Mouse (Mus musculus): Measurements from ENCODE around the gene Mycbpap. TPM values are rescaled to one million over a fixed set of nuclear protein-coding genes. Genes with fewer than 3 reads are reported as not detected.

Gene Mycbpap
- polyA plus RNA-seq, 1 experiment from 2014 or later, result 3.7 TPM

DNA sequence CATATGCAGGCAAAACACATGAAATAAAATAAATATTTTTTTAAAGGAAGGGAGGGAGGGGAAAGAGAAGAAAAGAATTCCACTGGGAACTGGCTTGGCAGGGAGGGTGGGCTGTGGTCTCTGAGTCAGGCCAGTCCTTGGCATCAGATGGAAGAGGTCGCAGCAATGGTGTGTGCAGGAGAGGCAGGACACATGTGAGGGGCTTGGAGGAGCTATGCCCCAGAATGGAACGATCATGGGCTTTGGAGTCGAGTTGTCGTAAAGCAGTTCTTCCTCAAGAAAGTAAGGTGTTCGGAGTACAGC is 28.9 kb upstream of the Mycbpap start:
- no peak overlapping the region for H3K9ac ChIP-seq (ENCODE audit: low read length)
- H3K4me1 ChIP-seq (ENCODE audit: control insufficient read depth, insufficient read depth, low read length), result peaks cover 7% of the 10 kb centered on the region
- no peak for DNase-seq (ENCODE audit: low spot score, missing footprints)
- no peaks in the 10 kb centered on the region for H3K27me3 ChIP-seq (ENCODE audit: control insufficient read depth, insufficient read depth, low read length)
- H3K4me2 ChIP-seq, result no peak overlapping the region
- H3K9me3 ChIP-seq (ENCODE audit: control insufficient read depth, low read length), result no peaks in the 10 kb centered on the region
- 93% methylated on average over 5 of the region's 5 CpGs for WGBS
- H3K27ac ChIP-seq (ENCODE audit: low read depth, low read length), result no peak overlapping the region
- H3K4me3 ChIP-seq (ENCODE audit: low read depth, low read length), result no peak overlapping the region
- ATAC-seq (ENCODE audit: low FRiP score), result no peak
- no peaks in the 10 kb centered on the region for H3K36me3 ChIP-seq (ENCODE audit: control insufficient read depth, insufficient read depth, low read length)

DNA sequence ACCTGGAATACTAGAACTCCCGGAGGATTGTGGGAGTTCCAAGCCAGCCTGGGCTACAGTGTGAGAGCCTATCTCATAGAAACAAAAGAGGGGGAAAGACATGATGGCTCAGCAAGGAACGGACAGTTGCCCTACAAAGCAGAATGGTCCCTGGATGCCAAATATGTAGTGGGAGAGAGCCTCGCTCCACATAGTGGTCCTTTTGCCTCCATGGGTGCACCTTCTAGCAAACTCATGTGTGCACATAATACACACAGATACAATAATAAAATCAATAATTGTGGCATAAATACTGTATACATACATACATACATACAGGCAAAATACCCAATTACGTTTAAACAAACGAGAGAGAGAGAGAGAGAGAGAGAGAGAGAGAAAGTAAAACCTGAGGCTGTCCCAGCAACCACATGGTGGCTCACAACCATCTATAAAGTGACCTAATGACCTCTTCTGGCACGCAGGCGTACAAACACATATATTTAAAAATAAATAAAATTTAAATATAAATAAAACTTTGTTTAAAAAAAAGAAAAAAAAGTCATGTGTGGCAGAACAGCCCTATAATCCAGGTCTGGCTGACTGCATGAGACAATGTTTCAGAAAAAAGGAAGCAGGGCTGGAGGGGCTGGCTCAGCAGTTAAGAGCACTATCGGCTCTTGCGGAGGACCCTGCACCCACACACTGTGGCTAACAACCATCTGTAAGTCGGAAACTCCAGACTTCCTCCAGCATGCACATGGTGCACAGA is 28.3 kb upstream of the Mycbpap start:
- 82% methylated on average over 10 of the region's 10 CpGs for WGBS
- Histone ChIP-seq H3K9ac (ENCODE audit: low read length) (no peak overlapping the region), H3K4me1 (ENCODE audit: control insufficient read depth, insufficient read depth, low read length) (peaks cover 7% of the 10 kb centered on the region), H3K4me2 (no peak overlapping the region), H3K9me3 (ENCODE audit: control insufficient read depth, low read length) (no peaks in the 10 kb centered on the region), H3K27ac (ENCODE audit: low read depth, low read length) (no peak overlapping the region), H3K4me3 (ENCODE audit: low read depth, low read length) (no peak overlapping the region), H3K36me3 (ENCODE audit: control insufficient read depth, insufficient read depth, low read length) (no peaks in the 10 kb centered on the region), H3K27me3 (ENCODE audit: control insufficient read depth, insufficient read depth, low read length) (no peaks in the 10 kb centered on the region)
- DNase-seq (ENCODE audit: low spot score, missing footprints), result peak; percentile 64
- no peak for ATAC-seq (ENCODE audit: low FRiP score)

DNA sequence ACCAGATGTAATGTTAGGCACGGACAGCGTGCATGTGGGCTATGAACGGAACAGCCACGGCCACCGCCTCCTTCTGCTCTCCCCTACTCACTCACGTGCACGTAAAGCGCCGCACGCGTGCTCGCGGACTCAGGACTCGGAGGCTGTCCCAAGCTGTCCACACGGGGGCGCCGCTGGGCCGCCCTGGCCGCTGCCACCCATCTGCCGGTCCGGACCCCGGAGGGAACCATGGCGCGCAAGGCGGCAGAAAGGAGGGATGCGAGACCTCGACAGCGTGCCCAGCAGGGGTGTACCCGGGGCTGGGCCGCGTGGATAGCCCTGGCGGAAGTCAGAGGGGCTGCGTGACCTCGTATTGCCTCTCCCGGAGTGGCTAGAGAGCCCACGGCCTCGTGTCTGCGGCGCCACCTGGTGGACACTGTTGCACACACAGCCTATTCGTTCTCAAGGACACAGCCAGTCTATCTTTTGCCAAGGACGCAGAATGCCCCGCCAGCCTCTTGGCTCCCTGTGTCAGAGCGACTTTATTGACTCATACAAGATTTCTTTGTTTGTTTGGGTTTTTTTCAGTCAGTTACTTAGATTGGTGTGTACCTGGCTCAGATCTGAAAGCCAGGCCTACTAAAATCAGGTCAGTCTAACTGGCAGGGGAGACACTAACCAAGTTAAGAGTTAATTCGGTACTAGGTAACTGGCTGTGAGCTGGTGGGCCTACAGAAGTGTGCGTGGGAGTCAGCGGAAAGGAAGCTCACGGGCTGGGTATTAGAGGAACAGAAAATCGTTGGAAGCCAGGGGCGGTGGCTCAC is 27.5 kb upstream of the Mycbpap start, which contains the start of gene Rsad1:
TSS of gene Rsad1 (minus strand) at position 368 of the 803 bp plus-strand sequence.
- no peaks in the 10 kb centered on the region for H3K36me3 ChIP-seq (ENCODE audit: control insufficient read depth, insufficient read depth, low read length)
- H3K9me3 ChIP-seq (ENCODE audit: control insufficient read depth, low read length), result no peaks in the 10 kb centered on the region
- no peaks in the 10 kb centered on the region for H3K27me3 ChIP-seq (ENCODE audit: control insufficient read depth, insufficient read depth, low read length)
- H3K9ac ChIP-seq (ENCODE audit: low read length), result peak within 1 kb of the TSS; percentile 44
- ATAC-seq (ENCODE audit: low FRiP score) (peak; percentile 92), DNase-seq (ENCODE audit: low spot score, missing footprints) (peak; percentile 100)
- peak within 1 kb of the TSS; percentile 44 for H3K4me3 ChIP-seq (ENCODE audit: low read depth, low read length)
- peak within 1 kb of the TSS; percentile 4; the same call in 1 of the 2 replicates for H3K27ac ChIP-seq (ENCODE audit: low read depth, low read length)
- peaks cover 7% of the 10 kb centered on the region for H3K4me1 ChIP-seq (ENCODE audit: control insufficient read depth, insufficient read depth, low read length)
- 5% methylated on average over 49 of the region's 49 CpGs for WGBS
- peak within 1 kb of the TSS; percentile 90 for H3K4me2 ChIP-seq

DNA sequence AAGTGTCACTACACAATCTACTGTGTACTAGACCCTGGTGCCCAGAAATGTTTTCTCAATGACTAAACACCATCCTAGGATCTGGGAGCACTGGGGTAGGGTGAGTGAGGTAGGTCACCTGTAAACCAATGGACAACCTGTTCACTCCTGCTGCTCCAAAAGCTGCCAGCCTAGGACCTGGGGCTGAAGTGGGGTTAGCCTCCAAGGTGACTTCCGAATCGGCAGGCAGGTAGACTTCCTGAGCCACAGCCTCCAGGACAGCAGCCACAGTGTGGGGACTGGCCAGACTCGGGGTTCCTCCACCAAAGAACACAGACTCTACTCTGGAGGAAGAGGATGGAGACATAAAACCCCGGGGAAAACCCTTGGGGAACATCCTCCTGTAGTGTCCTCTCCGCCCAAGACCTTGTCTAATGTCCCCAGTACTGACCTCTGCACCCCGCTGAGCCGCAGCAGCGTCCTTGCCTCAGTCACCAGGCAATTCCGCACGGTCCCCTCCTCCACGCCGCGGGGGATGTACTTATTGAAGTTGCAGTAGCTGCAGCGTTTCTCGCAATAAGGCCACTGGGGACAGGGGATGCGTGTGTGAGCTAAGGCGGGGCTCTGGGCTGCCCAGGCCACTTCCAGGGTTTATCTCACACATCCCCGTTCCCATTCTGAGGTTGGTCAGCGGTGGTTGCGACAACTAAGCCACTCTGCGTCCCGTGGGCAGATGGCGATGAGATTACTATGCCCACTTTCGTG is 26.7 kb upstream of the Mycbpap start:
- Histone ChIP-seq H3K27me3 (ENCODE audit: control insufficient read depth, insufficient read depth, low read length) (no peaks in the 10 kb centered on the region), H3K36me3 (ENCODE audit: control insufficient read depth, insufficient read depth, low read length) (no peaks in the 10 kb centered on the region), H3K9ac (ENCODE audit: low read length) (peak overlapping the region; percentile 44), H3K4me2 (peak overlapping the region; percentile 90), H3K4me1 (ENCODE audit: control insufficient read depth, insufficient read depth, low read length) (peaks cover 7% of the 10 kb centered on the region), H3K27ac (ENCODE audit: low read depth, low read length) (peak overlapping the region; percentile 4; the same call in 1 of the 2 replicates), H3K9me3 (ENCODE audit: control insufficient read depth, low read length) (no peaks in the 10 kb centered on the region), H3K4me3 (ENCODE audit: low read depth, low read length) (peak overlapping the region; percentile 44)
- ATAC-seq (ENCODE audit: low FRiP score), result peak; percentile 47
- DNase-seq (ENCODE audit: low spot score, missing footprints), result no peak
- WGBS, result 14% methylated on average over 24 of the region's 24 CpGs

DNA sequence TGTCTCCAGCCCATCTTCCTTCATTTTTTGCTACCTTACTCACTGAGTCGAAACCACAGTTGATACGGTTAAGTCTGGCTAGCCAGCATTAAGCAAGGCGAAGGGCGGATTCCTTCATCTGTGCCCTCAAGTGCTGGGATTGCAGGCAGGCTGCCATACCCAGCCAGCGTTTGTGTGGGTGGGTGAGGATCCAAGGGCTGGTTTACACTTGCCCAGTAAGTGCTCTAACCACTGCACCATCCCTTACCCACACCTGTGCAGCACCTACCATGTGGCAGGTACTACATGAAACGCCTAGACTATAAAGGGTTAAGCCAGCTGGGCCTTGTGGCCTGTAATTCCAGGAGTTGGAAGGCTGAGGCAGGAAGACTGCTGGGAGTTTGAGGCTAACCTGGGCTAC is 25.7 kb upstream of the Mycbpap start:
- H3K4me1 ChIP-seq (ENCODE audit: control insufficient read depth, insufficient read depth, low read length), result peaks cover 7% of the 10 kb centered on the region
- no peak overlapping the region for H3K4me3 ChIP-seq (ENCODE audit: low read depth, low read length)
- no peak overlapping the region for H3K9ac ChIP-seq (ENCODE audit: low read length)
- H3K27ac ChIP-seq (ENCODE audit: low read depth, low read length), result no peak overlapping the region
- 94% methylated on average over 6 of the region's 6 CpGs for WGBS
- no peaks in the 10 kb centered on the region for H3K27me3 ChIP-seq (ENCODE audit: control insufficient read depth, insufficient read depth, low read length)
- H3K4me2 ChIP-seq, result no peak overlapping the region
- no peaks in the 10 kb centered on the region for H3K36me3 ChIP-seq (ENCODE audit: control insufficient read depth, insufficient read depth, low read length)
- ATAC-seq (ENCODE audit: low FRiP score), result no peak
- no peaks in the 10 kb centered on the region for H3K9me3 ChIP-seq (ENCODE audit: control insufficient read depth, low read length)
- no peak for DNase-seq (ENCODE audit: low spot score, missing footprints)

DNA sequence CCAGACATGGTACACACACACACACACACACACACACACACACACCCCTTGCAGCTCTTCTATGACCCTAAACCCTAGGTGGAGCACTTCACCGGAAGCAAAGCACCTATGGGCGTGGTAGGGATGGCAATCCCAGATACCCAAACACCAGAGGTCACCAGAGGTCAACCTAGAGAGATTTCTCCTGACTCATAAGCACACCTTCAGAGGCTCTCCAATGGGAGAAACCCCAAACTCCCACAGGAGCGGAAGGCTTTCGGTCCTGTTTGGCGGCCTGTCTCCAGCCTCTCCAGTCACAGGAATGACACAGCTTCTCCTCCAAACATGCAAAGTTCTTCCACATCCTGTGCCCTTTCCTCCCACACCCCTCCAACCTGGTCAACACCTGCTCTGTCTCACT is 24.8 kb upstream of the Mycbpap start:
- H3K9me3 ChIP-seq (ENCODE audit: control insufficient read depth, low read length), result no peaks in the 10 kb centered on the region
- DNase-seq (ENCODE audit: low spot score, missing footprints) (no peak), ATAC-seq (ENCODE audit: low FRiP score) (no peak)
- no peaks in the 10 kb centered on the region for H3K27me3 ChIP-seq (ENCODE audit: control insufficient read depth, insufficient read depth, low read length)
- H3K4me1 ChIP-seq (ENCODE audit: control insufficient read depth, insufficient read depth, low read length), result peaks cover 7% of the 10 kb centered on the region
- H3K27ac ChIP-seq (ENCODE audit: low read depth, low read length), result no peak overlapping the region
- no peak overlapping the region for H3K4me2 ChIP-seq
- WGBS, result 100% methylated on average over 5 of the region's 5 CpGs
- H3K36me3 ChIP-seq (ENCODE audit: control insufficient read depth, insufficient read depth, low read length), result no peaks in the 10 kb centered on the region
- no peak overlapping the region for H3K9ac ChIP-seq (ENCODE audit: low read length)
- H3K4me3 ChIP-seq (ENCODE audit: low read depth, low read length), result no peak overlapping the region

DNA sequence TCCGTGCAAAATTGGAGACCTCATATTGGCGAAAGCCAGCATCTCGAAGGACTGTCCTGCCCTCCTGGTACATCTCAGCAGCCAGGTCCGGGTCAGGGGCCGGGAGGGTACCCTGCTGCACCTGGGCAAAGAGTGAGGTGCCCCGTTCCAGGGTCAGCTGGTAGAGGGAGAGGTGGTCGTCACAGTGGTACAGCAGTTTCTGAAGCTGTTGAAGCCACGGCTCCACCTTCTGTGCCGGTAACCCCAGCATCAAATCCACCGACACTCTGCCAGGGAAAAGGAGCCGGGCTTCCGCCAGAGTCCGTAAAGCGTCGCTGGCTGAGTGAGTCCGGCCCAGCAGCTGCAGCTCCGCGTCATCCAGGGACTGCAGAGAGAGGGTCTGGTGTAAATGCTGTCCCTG is 22.9 kb upstream of the Mycbpap start:
- no peaks in the 10 kb centered on the region for H3K9me3 ChIP-seq (ENCODE audit: control insufficient read depth, low read length)
- H3K9ac ChIP-seq (ENCODE audit: low read length), result no peak overlapping the region
- DNase-seq (ENCODE audit: low spot score, missing footprints), result peak; percentile 84
- WGBS, result 53% methylated on average over 18 of the region's 18 CpGs
- H3K4me2 ChIP-seq, result peak overlapping the region; percentile 10; the same call in 1 of the 2 replicates
- no peaks in the 10 kb centered on the region for H3K27me3 ChIP-seq (ENCODE audit: control insufficient read depth, insufficient read depth, low read length)
- H3K27ac ChIP-seq (ENCODE audit: low read depth, low read length), result no peak overlapping the region
- peaks cover 7% of the 10 kb centered on the region for H3K4me1 ChIP-seq (ENCODE audit: control insufficient read depth, insufficient read depth, low read length)
- no peak overlapping the region for H3K4me3 ChIP-seq (ENCODE audit: low read depth, low read length)
- no peaks in the 10 kb centered on the region for H3K36me3 ChIP-seq (ENCODE audit: control insufficient read depth, insufficient read depth, low read length)
- ATAC-seq (ENCODE audit: low FRiP score), result no peak

DNA sequence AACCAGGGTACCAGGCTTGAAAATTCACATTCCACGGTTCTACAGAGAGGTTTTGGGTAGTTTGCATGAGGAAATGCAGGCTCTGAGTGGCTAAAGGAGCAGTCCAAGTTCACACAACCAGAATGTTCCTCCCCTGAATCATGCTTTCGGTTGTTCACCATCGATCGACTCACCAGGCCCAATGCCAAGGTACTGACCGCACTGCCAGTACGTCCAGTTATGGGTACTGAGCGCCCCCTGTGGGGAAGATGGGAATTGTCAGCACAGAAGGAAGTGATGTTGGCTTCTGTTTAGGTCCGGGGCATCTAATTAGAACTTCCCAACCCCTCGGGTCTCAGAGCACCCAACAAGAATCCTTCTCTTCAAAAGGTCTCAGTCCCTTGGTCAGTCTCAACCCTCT is 22.4 kb upstream of the Mycbpap start:
- H3K4me2 ChIP-seq, result no peak overlapping the region; the same call in 1 of the 2 replicates
- no peaks in the 10 kb centered on the region for H3K9me3 ChIP-seq (ENCODE audit: control insufficient read depth, low read length)
- H3K27me3 ChIP-seq (ENCODE audit: control insufficient read depth, insufficient read depth, low read length), result no peaks in the 10 kb centered on the region
- 0 out of 2 replicates have a peak, but pooled peaks have one; percentile 22 for ATAC-seq (ENCODE audit: low FRiP score)
- DNase-seq (ENCODE audit: low spot score, missing footprints), result peak; percentile 92
- no peak overlapping the region for H3K9ac ChIP-seq (ENCODE audit: low read length)
- WGBS, result 29% methylated on average over 9 of the region's 9 CpGs
- no peak overlapping the region for H3K27ac ChIP-seq (ENCODE audit: low read depth, low read length)
- H3K4me3 ChIP-seq (ENCODE audit: low read depth, low read length), result no peak overlapping the region
- H3K36me3 ChIP-seq (ENCODE audit: control insufficient read depth, insufficient read depth, low read length), result no peaks in the 10 kb centered on the region
- peaks cover 7% of the 10 kb centered on the region for H3K4me1 ChIP-seq (ENCODE audit: control insufficient read depth, insufficient read depth, low read length)

All from midbrain, embryonic 11.5 days (tissue).